Mouse (Mus musculus): ENCODE results near the gene Mybl2.

- TF ChIP-seq EP300 (IDR thresholded peaks at IDR 0.05; ENCODE audit: low read depth in 1 of 2, low read length in 2 of 2) (no peak), CTCF (IDR thresholded peaks at IDR 0.05 in 2 of 3, conservative IDR thresholded peaks at IDR 0.05 in 1 of 3; ENCODE audit: control insufficient read depth in 1 of 3, insufficient read depth in 1 of 3, low read depth in 2 of 3, low read length in 3 of 3, poor library complexity in 1 of 3, severe bottlenecking in 1 of 3) (no peak), GABPA (IDR thresholded peaks at IDR 0.05; ENCODE audit: low read depth, low read length) (no peak), MEF2A (IDR thresholded peaks at IDR 0.05; ENCODE audit: extremely low read depth, insufficient replicate concordance, low read depth, low read length, poor library complexity, severe bottlenecking) (no peak), POLR2A (IDR thresholded peaks at IDR 0.05; ENCODE audit: control insufficient read depth in 1 of 2, insufficient read depth in 1 of 2, low read depth in 1 of 2, low read length in 2 of 2, poor library complexity in 1 of 2) (no peak), NRF1 (IDR thresholded peaks at IDR 0.05; ENCODE audit: insufficient read depth, low read depth, low read length, poor library complexity, severe bottlenecking) (no peak), SMC3 (IDR thresholded peaks at IDR 0.05; ENCODE audit: low read depth, low read length) (no peak), UBTF (IDR thresholded peaks at IDR 0.05; ENCODE audit: borderline replicate concordance, insufficient read depth, low read depth, low read length) (no peak), MXI1 (IDR thresholded peaks at IDR 0.05; ENCODE audit: low read depth, low read length) (no peak), SIN3A (IDR thresholded peaks at IDR 0.05; ENCODE audit: low read length) (no peak), MAX (IDR thresholded peaks at IDR 0.05; ENCODE audit: low read length) (no peak), TAL1 (IDR thresholded peaks at IDR 0.05; ENCODE audit: low read length) (no peak)
These were observed 28.1 kb downstream of the Mybl2 start for GRCm38 (mm10) chr2:163082591-163082990.

Measured in MEL (cell line).